Mouse (Mus musculus) retina, embryonic 14.5 days (tissue): ENCODE measurements around the gene Shroom3.

Experiments used
- DNase-seq: peaks from one replicate; pipeline ENCODE4 v3.0.0-alpha.2; 2015; ENCODE audit warnings: low spot score

Gene Shroom3

DNA sequence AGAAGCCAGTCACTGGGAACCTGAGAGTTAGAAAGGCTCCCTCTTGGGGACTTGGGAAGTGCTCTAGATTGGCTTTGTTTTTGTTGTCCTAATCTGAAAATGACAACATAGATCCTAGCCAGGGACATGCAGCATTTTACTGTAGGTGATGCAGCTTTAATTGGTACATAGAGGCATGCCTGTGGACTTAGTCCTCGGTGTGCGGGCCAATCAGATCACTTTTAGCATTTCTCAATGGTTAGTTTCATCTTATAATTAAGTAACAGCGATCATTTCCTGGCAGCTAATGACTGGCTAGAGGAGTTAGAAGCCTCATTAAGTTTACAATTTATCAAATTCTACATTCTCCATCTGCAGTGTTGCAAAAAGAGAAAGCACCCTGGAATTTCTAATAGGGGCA is 167.7 kb downstream of the Shroom3 start:
- DNase-seq = no peak

DNA sequence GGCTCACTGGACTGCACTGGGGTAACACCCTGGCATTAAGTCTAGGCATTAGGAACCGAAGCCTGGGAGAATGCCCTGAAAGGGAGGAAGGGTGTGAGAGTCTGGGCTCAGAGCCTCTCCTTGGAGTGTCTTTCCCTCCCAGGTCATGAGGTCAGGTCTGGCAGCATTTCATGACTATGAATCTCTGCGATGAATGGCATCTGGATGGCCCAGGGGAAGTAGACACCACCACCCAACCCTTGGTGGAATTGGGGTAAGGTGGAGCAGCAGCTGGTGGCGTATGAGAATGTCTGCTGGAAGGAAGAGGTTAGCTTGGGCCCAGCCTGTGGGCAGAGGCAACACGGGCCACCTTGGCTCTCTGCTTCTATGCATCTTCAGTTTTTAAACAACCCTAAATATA is 171.7 kb downstream of the Shroom3 start:
- no peak for DNase-seq

- no peak for DNase-seq
These were observed 173.1 kb downstream of the Shroom3 start for GRCm38 (mm10) chr5:92856346-92856745.

GRCm38 (mm10) chr5:92857177-92857576 is 173.9 kb downstream of the Shroom3 start:
- no peak for DNase-seq

DNA sequence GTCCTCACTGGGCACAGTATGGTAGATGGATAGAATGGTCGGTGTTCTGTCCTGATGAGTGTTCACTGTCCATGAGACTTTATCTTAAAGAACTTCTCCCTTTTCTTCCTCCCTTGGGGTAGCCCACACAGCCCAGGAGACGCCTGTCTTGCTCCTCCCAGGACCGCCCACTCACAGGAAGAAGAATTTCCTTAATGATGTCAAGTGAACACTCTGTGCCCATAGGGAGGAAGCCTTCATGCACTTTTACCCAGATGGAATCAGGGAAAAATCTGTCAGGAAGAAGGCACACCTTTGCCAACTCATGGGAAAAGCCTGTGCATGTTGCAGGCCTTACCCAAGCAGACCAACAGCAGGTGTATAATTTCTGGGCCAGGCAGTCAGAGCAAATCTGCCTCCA is 174.9 kb downstream of the Shroom3 start:
- DNase-seq = no peak

DNA sequence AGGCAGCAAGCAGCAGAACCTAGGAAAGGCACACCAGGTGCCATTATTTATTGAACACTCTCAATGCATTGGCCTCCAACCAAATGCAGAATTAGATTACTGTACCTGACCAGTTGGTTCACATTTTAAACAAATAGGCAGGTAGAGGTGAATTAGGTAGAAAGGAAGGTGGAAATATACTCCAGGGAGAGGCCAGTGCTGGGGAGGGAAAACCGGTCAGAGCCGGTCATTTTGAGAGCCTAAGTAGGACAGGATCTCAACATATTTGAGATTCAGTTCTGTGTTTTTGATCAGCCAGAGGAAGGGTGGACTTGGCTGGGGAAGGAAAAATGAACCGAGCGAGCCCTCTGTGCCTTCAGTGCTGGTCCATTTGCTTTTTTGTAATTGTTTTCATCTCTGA is 175.3 kb downstream of the Shroom3 start:
- DNase-seq = no peak

GRCm38 (mm10) chr5:92861416-92862112 is 178.3 kb downstream of the Shroom3 start:
- DNase-seq = peak; percentile 46

- no peak for DNase-seq
These were observed 181.9 kb downstream of the Shroom3 start for GRCm38 (mm10) chr5:92865090-92865489.

DNA sequence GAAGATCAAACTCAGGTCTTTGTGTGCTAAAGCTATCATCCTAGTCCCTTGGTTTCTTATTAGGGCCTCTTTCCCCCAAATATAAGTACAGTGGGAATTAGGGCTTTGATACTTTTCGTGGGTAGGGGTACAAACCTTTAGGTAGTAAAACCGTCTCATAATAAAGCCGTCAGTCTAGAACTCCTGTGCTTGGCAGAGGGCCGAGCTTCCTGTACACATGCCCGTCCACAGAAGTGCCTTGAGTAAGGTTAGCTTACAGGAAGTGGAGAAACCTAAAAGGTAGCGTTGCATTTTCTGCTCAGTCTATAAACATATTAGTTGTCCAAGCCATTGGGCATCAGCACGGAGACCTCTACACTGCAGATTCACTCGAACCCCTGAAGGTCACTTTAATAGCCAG is 183.3 kb downstream of the Shroom3 start:
- no peak for DNase-seq

- no peak for DNase-seq
These were observed 184.0 kb downstream of the Shroom3 start for GRCm38 (mm10) chr5:92867253-92867652.

DNA sequence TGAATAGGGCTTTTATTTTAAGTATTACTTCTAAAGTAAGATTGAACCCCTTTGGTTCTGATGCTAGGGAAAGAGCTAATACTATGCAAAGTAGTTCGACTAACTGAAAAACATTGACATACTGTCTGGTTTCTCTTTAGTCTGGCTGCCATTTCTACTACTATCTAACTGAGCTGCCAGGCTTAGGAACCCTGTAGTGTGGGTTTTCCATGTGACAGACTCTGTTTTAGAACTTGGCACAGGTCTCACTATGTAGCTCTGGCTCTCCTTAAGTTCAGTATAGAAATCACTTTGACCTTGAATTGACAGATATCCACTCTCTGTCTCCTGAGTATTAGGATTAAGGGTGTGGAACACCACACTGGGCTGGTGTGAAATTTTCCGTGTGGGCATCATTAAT is 185.0 kb downstream of the Shroom3 start:
- DNase-seq = no peak

DNA sequence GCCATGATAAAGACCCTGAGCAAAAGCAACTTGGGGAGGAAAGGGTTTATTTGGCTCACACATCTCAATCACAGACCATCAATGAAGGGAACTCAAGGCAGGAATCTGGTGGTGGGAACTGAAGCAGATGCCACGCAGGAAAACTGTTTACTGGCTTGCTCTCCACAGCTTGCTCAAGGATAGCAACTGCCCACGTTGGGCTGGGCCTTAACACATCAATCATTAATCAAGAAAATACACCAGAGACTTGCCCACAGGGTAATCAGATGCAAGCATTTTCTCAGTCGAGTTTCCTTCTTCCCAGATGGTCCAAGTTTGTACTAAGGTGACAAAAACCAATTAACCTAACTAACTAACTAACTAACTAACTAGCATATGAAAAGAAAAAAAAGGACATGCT is 187.8 kb downstream of the Shroom3 start:
- DNase-seq = no peak

- DNase-seq = peak; percentile 53
These were observed 188.9 kb downstream of the Shroom3 start for GRCm38 (mm10) chr5:92872182-92872581.

- no peak for DNase-seq
These were observed 189.8 kb downstream of the Shroom3 start for GRCm38 (mm10) chr5:92872991-92873390.

GRCm38 (mm10) chr5:92873518-92873917 is 190.3 kb downstream of the Shroom3 start:
- no peak for DNase-seq

DNA sequence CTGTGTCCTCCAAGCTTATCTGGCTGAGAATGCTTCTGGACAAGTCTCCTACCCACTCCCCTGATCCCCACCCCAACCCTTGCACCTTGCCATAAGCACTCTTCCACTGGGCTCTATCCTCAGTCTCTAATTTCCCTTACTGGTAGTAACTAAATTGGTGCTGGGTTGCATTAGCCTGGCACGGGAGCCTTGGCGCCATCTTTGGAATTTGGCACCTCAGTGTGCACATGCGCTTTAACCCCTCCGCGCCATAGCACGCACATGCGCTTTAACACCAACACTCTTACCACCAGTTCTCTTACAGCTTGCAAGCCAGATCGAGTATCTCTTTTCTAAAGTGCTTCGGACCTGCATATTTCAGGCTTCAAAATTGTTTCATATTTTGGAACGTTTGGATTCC is 192.6 kb downstream of the Shroom3 start:
- DNase-seq = no peak

- DNase-seq = no peak
These were observed 193.9 kb downstream of the Shroom3 start for GRCm38 (mm10) chr5:92877104-92877503.

- no peak for DNase-seq
These were observed 197.2 kb downstream of the Shroom3 start for GRCm38 (mm10) chr5:92880393-92880792.

DNA sequence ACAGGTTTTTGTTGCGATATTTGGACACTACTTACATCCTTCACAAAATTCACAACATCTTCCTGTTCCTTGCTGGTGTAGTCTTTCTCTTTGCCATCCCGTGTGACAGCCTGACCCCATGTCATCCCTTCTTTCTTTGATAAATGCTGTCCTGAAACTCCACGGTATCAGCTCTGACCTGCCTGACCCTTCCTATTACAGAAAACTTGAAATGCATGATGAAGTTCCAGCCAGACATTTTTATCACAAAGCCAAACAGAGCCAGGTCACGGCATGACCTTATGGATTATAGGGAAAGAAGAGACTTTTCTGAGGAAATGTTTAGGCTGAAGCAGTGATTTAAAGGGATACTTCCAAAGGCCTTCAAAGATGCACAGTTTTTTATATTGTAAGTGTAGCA is 197.7 kb downstream of the Shroom3 start:
- DNase-seq = no peak

DNA sequence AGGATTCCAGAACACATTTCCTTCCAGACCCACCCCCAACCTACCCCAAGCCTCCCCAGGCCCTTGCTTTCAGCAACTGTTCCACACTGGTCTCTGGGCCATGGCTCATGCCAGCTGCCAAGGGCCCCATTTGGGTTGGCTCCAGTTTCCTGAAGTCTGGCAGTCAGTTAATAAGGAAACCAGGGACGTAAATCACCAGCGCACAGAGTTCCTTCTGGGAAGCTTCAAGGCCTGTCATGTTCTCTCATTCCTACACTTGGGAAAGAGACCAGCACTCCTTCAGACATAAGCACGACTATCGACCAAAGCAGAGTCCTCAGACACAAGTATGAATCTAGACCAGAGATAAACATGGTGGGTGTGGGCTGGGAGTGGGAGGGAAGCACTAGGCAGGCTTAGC is 202.9 kb downstream of the Shroom3 start:
- DNase-seq = no peak

GRCm38 (mm10) chr5:92887501-92887900 is 204.3 kb downstream of the Shroom3 start:
- no peak for DNase-seq

DNA sequence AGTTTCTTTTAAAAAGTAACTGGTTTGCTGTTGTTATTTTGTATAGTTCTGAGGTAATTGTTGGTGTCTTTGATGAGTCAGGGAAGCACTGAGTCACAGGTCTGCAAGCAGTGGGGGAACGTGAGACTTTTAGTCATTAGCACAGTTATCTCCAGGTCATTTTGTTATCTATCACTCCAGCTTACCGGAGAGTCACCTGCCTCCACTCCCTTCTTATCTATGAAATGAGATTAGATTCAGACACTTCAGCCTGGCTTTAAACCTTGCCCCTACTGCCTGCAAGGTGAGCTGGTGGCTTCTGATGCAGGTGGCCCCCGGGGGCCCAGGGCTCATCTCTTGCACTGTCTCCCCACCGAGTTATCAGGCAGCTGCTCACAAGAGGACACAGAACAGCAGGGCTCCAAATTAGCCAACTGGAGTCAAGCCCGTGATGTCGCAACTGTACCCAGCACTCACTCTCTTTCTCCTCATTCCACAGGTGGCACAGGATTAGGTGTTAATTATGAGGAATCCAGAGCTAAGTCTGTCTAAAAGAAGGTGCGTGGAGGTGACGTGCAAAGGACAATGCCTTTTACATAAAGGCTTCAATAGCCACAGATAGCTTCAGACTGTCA is 205.5 kb downstream of the Shroom3 start:
- DNase-seq = no peak

GRCm38 (mm10) chr5:92890902-92891301 is 207.7 kb downstream of the Shroom3 start:
- no peak for DNase-seq

DNA sequence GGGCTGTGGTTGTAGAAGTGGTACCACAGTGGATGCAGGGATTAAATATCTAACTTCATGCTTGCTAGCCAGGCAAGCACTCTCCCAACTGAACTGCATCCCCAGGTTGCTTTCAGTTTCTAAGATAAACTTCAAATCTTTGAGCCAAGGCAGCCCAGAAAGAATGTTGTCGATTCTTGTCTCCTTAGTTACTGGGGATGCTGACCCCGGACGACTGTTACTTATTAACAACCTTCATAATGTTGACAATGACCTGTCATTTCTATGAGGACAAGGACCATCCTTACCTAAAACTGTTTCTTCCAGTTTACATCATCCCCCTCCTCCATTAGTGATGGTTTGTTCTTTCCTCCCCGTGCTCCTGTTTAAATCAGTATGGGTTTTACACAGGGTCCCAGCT is 210.0 kb downstream of the Shroom3 start:
- DNase-seq = no peak
